Mouse (Mus musculus): ENCODE data around the gene Slc1a5. TPM values are rescaled to one million over a fixed set of nuclear protein-coding genes. Genes with fewer than 3 reads are reported as not detected.

The Slc1a5 gene
- total RNA-seq, 2 experiments from 2014 or later: 2.0 to 2.9 TPM

- DNase-seq (ENCODE audit: low spot score in 2 of 2): peak in 1 of 2 experiments; percentile 56
Measured at GRCm38 (mm10) chr7:16816475-16817122, 35.5 kb downstream of the Slc1a5 start, which contains the start of gene Fkrp. TSS of gene Fkrp (minus strand) at chr7:16816732.

GRCm38 (mm10) chr7:16817693-16818092, 36.6 kb downstream of the Slc1a5 start:
- DNase-seq (ENCODE audit: low spot score in 2 of 2): peak in 1 of 2 experiments; percentile 81

GRCm38 (mm10) chr7:16819794-16820193, 38.7 kb downstream of the Slc1a5 start:
- DNase-seq (ENCODE audit: low spot score in 2 of 2): no peak

GRCm38 (mm10) chr7:16820271-16820763, 39.2 kb downstream of the Slc1a5 start:
- DNase-seq (ENCODE audit: low spot score in 2 of 2): no peak

- DNase-seq (ENCODE audit: low spot score in 2 of 2): no peak
Measured at GRCm38 (mm10) chr7:16821091-16821490, 40.0 kb downstream of the Slc1a5 start.

GRCm38 (mm10) chr7:16821669-16822101, 40.5 kb downstream of the Slc1a5 start:
- peak; percentile 86 to 92 for DNase-seq (ENCODE audit: low spot score in 2 of 2)

GRCm38 (mm10) chr7:16823734-16824133, 42.6 kb downstream of the Slc1a5 start:
- peak; percentile 68 to 75 for DNase-seq (ENCODE audit: low spot score in 2 of 2)

- DNase-seq (ENCODE audit: low spot score in 2 of 2): no peak
Measured at GRCm38 (mm10) chr7:16825785-16826184, 44.6 kb downstream of the Slc1a5 start.

GRCm38 (mm10) chr7:16826571-16826970, 45.4 kb downstream of the Slc1a5 start:
- no peak for DNase-seq (ENCODE audit: low spot score in 2 of 2)

GRCm38 (mm10) chr7:16827274-16827673, 46.1 kb downstream of the Slc1a5 start:
- DNase-seq (ENCODE audit: low spot score in 2 of 2): no peak

GRCm38 (mm10) chr7:16830449-16830848, 49.3 kb downstream of the Slc1a5 start:
- no peak for DNase-seq (ENCODE audit: low spot score in 2 of 2)

GRCm38 (mm10) chr7:16837916-16838803, 57.0 kb downstream of the Slc1a5 start:
- no peak for DNase-seq (ENCODE audit: low spot score in 2 of 2)

GRCm38 (mm10) chr7:16838804-16839426, 57.8 kb downstream of the Slc1a5 start:
- no peak for DNase-seq (ENCODE audit: low spot score in 2 of 2)

- no peak for DNase-seq (ENCODE audit: low spot score in 2 of 2)
Measured at GRCm38 (mm10) chr7:16839427-16840108, 58.4 kb downstream of the Slc1a5 start.

GRCm38 (mm10) chr7:16840109-16840491, 59.0 kb downstream of the Slc1a5 start:
- DNase-seq (ENCODE audit: low spot score in 2 of 2): no peak

- DNase-seq (ENCODE audit: low spot score in 2 of 2): no peak
Measured at GRCm38 (mm10) chr7:16841078-16841477, 59.9 kb downstream of the Slc1a5 start.

- DNase-seq (ENCODE audit: low spot score in 2 of 2): no peak
Measured at GRCm38 (mm10) chr7:16841561-16842560, 60.7 kb downstream of the Slc1a5 start.

GRCm38 (mm10) chr7:16842645-16843063, 61.5 kb downstream of the Slc1a5 start, which contains the start of gene Prkd2:
TSS of gene Prkd2 (plus strand) at chr7:16842902.
- peak; percentile 82 to 89 for DNase-seq (ENCODE audit: low spot score in 2 of 2)

- DNase-seq (ENCODE audit: low spot score in 2 of 2): no peak
Measured at GRCm38 (mm10) chr7:16843441-16844171, 62.5 kb downstream of the Slc1a5 start.

All from layer of hippocampus, adult 18-20 months (tissue).